Mouse (Mus musculus): ENCODE results near the gene Wdr3.

- TF ChIP-seq CTCF (IDR thresholded peaks at IDR 0.05) (no peak), POLR2A (IDR thresholded peaks at IDR 0.05; ENCODE audit: insufficient read depth, low read depth, low read length) (no peak)
Observed at GRCm38 (mm10) chr3:100180471-100180870, 18.3 kb upstream of the Wdr3 start.
